Mouse (Mus musculus): ENCODE measurements at regions not wholly inside any gene's neighbourhood (a gene's known extent, or its start where the extent isn't known, plus 50 kb on each side); places are given as distances from the start of the nearest gene placed in this dataset.

DNA sequence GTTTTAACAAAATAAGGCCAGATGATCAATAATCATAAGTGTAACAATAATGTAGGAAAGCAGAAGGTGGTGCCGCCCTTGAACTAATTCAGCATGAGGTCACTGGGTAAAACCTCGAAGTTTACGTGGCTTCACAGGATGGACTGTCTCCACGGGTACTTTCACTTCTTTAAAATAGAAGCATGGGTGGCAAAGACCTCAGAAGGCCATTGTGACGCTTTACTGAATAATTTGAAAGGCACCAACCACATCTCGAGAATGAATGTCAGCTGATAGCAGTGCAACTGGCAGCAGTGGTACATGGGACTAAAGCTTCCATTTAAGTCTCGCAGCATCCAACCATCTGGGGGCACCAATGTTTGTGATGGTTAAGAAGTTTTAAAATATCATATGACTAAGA, 530.6 kb downstream of the Lmo4 start:
- TF ChIP-seq CTCF (IDR thresholded peaks at IDR 0.05; ENCODE audit: low read depth) (no peak), EP300 (IDR thresholded peaks at IDR 0.05; ENCODE audit: low read depth) (no peak)

All from liver, postnatal 0 days (tissue).